Mouse (Mus musculus) gastrocnemius, postnatal 36 days (tissue): ENCODE measurements around the gene Pdlim7. TPM values are rescaled to one million over a fixed set of nuclear protein-coding genes. Genes with fewer than 3 reads are reported as not detected.

Experiments
- DNase-seq, 2 experiments: peaks; one replicate each; pipeline ENCODE4 v3.0.0; 2022
- intact Hi-C: fragments of 180-260 bp; cut with DNase I; formaldehyde crosslinking; loops from one replicate; pipeline ENCODE4 v1.15.1; 2025
- long read RNA-seq, 2 experiments: library from polyadenylated mRNA; stranded (forward); transcript quantifications; one replicate each; pipeline ENCODE4 v2.0.0; 2021
- total RNA-seq, 2 experiments: library from RNA; stranded (reverse); gene quantifications; 2 replicates each; pipeline ENCODE4 v1.2.3; 2021

The Pdlim7 gene
- 100 to 1,000 TPM; 605 to 719 TPM for total RNA-seq
- long read RNA-seq, experiment 1, transcript Pdlim7-202 (8 exons, 899 nt): minor isoform, 6 of 1,057 reads
- long read RNA-seq, experiment 1, transcript Pdlim7-203 (8 exons, 1,006 nt): major isoform, 8 of 1,057 reads
- long read RNA-seq, experiment 1, partial matches to known transcripts: 951 of 1,057 reads
- long read RNA-seq, experiment 1, other reads (novel, unspliced or antisense): 91 of 1,057 reads
- long read RNA-seq, experiment 2, transcript Pdlim7-202 (8 exons, 899 nt): major isoform, 6 of 1,129 reads
- long read RNA-seq, experiment 2, partial matches to known transcripts: 1,028 of 1,129 reads
- long read RNA-seq, experiment 2, other reads (novel, unspliced or antisense): 90 of 1,129 reads

DNA sequence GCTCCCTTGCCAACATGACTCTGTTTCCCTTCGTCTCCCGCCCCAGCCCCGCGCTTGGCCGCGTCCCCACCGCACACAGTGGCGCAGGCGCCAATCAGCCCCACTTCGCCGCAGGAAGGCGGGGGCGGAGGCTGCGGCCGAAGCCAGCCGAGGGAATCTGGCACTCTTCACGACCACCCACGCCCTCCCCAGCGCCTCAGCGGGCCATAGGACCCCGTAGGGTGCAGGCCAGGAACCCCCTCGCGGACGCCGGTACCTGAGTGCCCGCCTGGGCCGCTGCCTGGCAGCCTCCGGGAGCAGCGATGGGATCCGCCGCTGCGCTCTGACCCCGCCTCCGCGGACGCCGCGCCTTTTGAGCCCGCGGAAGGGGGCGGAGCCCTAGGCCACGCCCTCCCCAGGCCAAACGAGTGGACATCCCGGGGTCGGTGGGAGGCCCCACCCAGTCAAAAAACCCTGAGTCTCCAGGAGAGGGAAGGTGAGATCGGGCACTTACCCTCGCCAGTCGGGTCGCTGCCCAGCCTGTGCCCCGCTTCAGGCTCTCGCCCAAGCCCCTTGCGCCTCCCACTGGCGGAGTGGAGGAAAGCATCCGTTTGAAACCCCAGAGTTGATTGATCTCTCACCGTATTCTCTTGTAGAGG, at the start of gene Pdlim7:
Gene Pdlim7, minus strand, starts transcription at position 566 of the 638 bp plus-strand sequence.
- DNase-seq: peak; percentile 87 to 95
- intact Hi-C loops: no loop called here

GRCm38 (mm10) chr13:55557499-55557898, 44.0 kb upstream of the Pdlim7 start:
- no peak for DNase-seq
- intact Hi-C loops: no loop called here

DNA sequence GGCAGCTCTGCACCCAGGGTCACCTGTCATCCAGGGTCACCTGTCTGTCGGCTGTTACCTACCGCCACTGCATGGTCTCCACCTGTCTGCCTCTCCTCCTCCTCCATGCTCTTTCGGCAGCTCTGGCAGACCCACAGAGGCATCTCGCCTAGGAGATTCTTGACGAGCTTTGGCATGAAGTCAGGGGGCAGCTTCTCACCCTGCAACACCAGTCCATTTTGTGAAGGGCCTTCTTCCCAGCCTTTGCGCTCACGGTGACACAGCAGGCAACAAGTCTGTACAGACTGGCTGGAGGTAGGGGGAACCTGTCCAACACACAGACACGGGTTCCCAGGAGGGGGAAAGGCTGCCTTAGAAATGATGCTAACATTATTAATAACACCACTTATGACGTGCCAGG, 42.4 kb upstream of the Pdlim7 start:
- intact Hi-C loops: no loop called here
- no peak for DNase-seq

DNA sequence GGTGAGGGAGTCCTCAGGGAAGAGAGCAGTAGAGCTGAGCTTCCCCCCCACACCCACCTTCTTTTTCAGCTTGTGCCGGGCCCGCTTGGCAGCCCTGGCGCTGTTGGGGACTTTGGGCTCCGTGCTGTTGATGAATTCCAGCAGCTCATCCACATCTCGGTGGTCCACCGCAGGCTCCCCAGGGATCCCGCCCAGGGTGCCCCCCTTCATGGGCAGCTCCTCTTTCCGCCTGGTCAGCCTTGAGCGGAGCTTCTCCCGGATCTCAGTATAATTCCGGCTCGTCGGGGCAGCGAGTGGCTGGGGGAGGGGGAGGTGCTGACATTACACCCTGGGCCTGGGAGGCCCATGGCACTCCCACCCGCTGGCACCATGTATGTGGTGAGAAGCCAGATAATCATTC, 35.6 kb upstream of the Pdlim7 start:
- intact Hi-C loops: no loop called here
- no peak for DNase-seq

DNA sequence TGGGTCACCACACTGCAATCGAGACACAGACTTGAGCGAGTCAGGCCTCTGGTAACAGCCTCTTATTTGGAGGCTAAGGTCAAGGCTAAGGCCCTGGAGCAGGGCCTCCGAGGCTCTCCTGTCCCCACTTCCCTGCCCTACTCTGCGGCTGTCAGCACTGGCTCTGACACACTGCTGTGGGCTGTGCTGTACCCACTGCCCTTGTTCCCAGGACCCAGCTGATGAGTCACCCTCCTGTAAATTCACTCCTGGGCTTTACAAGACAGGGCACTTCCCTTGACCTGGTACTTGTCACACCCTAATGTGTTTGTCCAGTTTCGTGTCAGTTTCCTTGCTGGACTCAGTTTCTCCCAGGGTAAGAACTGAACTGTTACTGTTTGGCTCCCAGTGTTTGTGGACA, 35.0 kb upstream of the Pdlim7 start:
- DNase-seq: no peak
- intact Hi-C loops: no loop called here

- intact Hi-C loops: no loop called here
- DNase-seq: no peak
Observed at GRCm38 (mm10) chr13:55547916-55548315, 34.4 kb upstream of the Pdlim7 start.

GRCm38 (mm10) chr13:55544792-55545191, 31.3 kb upstream of the Pdlim7 start:
- no peak for DNase-seq
- intact Hi-C loops: loop anchor here (5.0 kb wide), 1 partner anchor 33 kb away; no protein-coding TSS in a partner anchor

GRCm38 (mm10) chr13:55543447-55543846, 30.0 kb upstream of the Pdlim7 start:
- no peak for DNase-seq
- intact Hi-C loops: loop anchor here (5.0 kb wide), 1 partner anchor 34 kb away; no protein-coding TSS in a partner anchor

- DNase-seq: no peak
- intact Hi-C loops: loop anchor here (5.0 kb wide), 1 partner anchor 34 kb away; no protein-coding TSS in a partner anchor
Observed at GRCm38 (mm10) chr13:55542891-55543290, 29.4 kb upstream of the Pdlim7 start.

- intact Hi-C loops: loop anchor here (5.0 kb wide), 1 partner anchor 36 kb away; no protein-coding TSS in a partner anchor
Observed at GRCm38 (mm10) chr13:55540933-55541332, 27.5 kb upstream of the Pdlim7 start.

DNA sequence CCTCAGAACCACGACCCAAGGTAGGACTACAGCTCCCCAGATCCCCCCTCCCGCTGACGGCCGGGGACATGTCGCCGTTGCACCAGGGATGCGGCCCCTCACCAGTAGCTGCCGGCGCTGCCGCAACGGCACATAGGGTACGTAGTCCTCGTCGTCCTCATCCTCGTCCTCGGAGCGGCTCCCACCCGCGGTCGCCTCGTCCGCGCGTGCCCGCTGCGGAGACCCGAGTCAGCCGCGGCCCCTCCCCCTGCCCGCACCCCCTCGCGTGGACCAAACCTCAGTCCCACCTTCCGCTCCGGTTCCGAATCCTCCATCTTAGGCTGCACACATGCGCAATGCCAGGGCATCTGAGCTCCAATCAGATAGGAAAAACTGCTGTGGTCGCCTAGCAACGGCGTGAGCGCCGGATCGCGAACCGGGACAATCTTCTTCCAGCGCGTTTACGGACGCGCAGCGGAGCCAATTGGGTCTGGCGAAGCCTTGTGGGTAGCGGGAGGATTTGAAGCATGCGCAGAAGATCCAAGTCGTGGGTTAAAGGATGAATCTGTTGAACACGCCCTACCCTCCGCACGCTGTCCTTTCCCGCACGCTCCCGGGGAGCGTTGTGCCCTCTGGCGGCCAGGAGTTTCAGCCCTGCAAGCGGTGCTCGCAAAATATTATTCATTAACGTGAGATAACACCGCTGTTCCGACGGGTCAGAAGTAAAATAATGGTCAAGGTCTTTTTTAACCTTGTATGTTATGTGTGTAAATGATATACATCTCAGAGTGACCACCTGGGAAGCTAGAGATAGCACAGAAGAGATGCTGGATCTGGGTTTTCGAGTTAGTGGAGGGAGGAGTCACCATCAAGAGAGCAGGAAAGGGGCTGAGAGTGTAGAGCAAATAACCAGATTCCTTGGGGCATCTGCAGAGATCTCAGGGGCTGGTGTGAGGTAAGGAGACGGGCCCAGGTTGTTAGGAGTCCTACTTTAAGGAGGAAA, 23.0 kb upstream of the Pdlim7 start, which contains the start of gene Ddx41:
Gene Ddx41, minus strand, starts transcription at position 465 of the 982 bp plus-strand sequence.
- peak; percentile 98 to 100 for DNase-seq
- intact Hi-C loops: no loop called here

More at GRCm38 (mm10) chr13:55540933-55541332, 27.5 kb upstream of the Pdlim7 start:
- DNase-seq: no peak

GRCm38 (mm10) chr13:55535796-55536193, 22.3 kb upstream of the Pdlim7 start:
- no peak for DNase-seq
- intact Hi-C loops: no loop called here

DNA sequence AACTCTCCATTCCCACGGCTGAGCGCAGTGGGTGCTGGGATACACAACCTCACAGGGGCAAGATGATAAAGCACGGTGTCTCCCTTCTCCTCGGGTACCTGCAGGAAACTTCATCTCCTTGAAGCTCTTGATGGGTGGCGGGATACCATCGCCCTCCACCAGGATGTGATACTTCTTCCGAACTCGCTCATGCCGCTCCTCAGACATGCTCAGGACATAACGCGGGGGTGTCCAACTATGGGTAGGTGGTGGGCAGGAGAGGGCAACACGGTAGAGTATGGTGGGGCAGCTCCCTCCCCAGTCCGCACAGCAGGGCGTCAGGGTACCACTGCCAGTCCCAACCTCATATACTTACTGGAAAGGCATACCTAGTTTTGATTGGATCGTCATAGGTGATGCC, 21.7 kb upstream of the Pdlim7 start:
- intact Hi-C loops: no loop called here
- DNase-seq: no peak

DNA sequence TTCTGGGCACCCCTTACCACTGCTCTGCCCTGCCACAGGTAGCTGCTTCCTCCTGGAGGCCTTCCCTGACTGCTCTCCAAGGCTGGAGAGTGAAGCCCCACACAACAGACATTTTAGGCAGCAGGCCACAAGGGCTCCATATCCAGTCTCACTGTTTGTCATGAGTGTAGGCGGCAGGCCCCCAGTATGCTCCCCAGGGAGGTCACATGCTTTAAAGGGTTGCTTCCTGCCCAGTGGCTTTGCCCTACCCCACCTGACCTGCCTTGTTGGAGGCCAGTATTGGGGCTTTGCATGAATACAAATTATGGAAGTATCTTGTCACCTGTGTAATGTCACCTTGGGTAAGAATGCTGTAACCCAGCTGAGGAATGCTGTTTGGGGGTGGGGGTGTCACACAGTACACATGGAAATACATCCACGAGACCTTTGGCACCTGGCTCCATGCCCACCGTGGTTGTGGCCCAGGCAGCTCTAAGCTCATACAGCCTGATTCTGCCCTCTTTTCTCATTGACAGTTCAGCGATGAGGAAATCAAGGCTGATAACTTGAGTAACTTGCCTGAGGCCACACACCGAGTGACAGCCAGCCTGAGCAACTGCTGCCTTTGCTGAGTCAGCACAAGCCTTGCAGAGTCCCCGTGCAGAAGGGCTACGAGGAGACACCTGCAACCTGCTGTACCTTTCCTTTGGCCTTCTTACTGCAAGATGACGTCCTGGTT, 15.9 kb upstream of the Pdlim7 start, which contains the start of gene Dok3:
Gene Dok3, minus strand, starts transcription at position 99 of the 718 bp plus-strand sequence.
- intact Hi-C loops: no loop called here
- DNase-seq: no peak

- intact Hi-C loops: no loop called here
- DNase-seq: no peak
Observed at GRCm38 (mm10) chr13:55527834-55528772, 14.6 kb upstream of the Pdlim7 start.

DNA sequence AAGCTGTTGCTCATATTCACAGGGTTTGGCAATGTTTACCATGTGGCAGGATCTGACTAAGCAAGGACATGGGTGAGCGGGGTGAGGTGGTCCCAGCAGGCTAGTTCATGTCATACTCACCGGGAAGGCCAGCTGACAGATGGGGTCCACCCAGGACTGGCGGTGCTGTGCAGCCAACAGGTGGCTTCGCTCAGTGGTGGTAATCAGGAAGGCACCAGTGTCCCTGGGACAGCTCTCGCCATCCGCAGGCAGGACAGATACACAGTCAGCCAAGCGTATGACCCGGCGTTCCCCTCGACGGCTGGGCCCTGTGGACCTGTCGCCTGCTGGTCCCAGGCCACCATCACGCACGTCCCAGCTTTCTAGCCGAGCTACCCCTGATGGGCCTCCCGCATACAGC, 13.7 kb upstream of the Pdlim7 start:
- intact Hi-C loops: no loop called here
- DNase-seq: no peak

DNA sequence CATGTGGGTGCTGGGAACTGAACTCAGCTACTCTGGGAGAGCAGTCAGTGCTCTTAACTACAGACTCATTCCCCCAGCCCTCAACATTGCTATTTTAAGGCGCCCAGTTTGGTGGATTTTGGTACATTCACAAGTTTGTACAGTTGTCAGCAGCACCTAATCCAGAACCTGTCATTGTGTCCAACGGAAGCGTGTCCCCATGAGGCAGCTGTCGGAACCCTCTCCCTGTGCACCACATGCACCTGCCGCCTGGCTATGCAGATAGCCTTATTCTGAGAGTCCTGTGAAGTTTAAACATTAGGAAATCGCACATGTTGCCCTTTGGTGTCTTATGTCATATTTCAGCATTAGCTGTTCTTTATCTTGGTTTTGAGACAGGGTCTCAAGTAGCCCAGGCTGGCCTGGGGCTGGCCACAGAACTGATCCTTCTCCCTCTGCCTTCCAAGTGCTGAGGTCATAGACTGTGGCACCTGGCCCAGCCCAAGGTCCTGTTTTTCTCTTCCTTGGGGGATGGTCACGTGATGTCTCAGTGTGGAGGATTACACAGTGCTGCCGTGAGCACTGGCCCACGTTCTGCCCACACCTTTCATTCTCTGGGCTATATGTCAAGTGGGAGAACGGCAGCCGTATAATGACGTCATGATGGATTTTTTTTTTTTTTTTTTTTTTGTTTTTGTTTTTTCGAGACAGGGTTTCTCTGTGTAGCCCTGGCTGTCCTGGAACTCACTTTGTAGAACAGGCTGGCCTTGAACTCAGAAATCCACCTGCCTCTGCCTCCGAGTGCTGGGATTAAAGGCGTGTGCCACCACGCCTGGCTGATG, 12.5 kb upstream of the Pdlim7 start:
- intact Hi-C loops: no loop called here

More for the DNA sequence above, 12.5 kb upstream of the Pdlim7 start:
- DNase-seq: no peak
